In the genomic region with DNA sequence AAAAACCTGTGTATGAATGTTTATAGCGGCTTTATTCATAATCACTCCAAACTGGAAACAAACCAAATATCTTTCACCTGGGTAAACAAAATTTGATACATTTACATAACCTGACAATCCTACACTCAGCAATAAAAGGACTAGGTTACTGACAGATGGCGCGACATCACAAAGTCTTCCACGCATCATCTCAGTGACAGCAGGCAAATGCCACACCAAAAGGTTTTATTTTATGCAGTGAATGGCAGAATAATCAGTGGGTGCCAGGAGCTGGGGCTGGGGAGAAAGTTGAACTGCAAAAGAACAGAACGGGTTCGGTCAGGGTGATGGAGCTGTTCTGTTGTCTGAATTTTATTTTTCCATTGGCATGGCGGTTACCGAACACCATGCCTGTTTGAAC, we compare ENCODE assay signal across 22 mouse cellular contexts. TPM values are rescaled to one million over a fixed set of nuclear protein-coding genes. Genes with fewer than 3 reads are reported as not detected.
DNase-seq lines count a peak whose midpoint lies in the region; ATAC-seq and TF ChIP-seq lines count a peak whose summit lies in the region.
"Had no signal": no experiment of that assay in that cellular context is flagged by ENCODE, and none has a peak within 500 bp of the region (broad histone marks: within the 10 kb centered on the region; RNA-seq: fewer than 3 reads in every experiment).

No protein-coding gene starts in this region.

- ATAC-seq in forebrain, embryonic 13.5 days, result peak; percentile 48; the same call in 1 of the 2 replicates
- no peak for ATAC-seq in forebrain, embryonic 12.5 days (ENCODE audit: low FRiP score)
- ATAC-seq: hindbrain, embryonic 16.5 days; inflammation-experienced regulatory T-cells, adult 6 months had no signal

- no peak overlapping the region for H3K9ac ChIP-seq in forebrain, embryonic 13.5 days
- no peak overlapping the region for H3K9ac ChIP-seq in forebrain, embryonic 12.5 days
- H3K9ac ChIP-seq: hindbrain, embryonic 12.5 days had no signal

- no peak for TF ChIP-seq CTCF in brain, embryonic 14.5 days (IDR thresholded peaks at IDR 0.05; ENCODE audit: borderline replicate concordance, extremely low read depth, insufficient read depth, insufficient read length)

- no peaks in the 10 kb centered on the region for H3K4me1 ChIP-seq in forebrain, embryonic 13.5 days
- H3K4me1 ChIP-seq in forebrain, embryonic 12.5 days, result no peaks in the 10 kb centered on the region
- H3K4me1 ChIP-seq: embryonic facial prominence, embryonic 10.5 days; hindbrain, embryonic 12.5 days had no signal

- H3K27me3 ChIP-seq in forebrain, embryonic 13.5 days, result no peaks in the 10 kb centered on the region
- H3K27me3 ChIP-seq in forebrain, embryonic 12.5 days, result no peaks in the 10 kb centered on the region
- H3K27me3 ChIP-seq: hindbrain, embryonic 12.5 days had no signal

- H3K4me3 ChIP-seq in forebrain, embryonic 13.5 days, result no peak overlapping the region
- no peak overlapping the region for H3K4me3 ChIP-seq in forebrain, embryonic 12.5 days (replicated peaks)
- H3K4me3 ChIP-seq: embryonic facial prominence, embryonic 10.5 days; gastrocnemius, adult 2 months; hindbrain, embryonic 12.5 days had no signal

- H3K27ac ChIP-seq in forebrain, embryonic 13.5 days, result no peak overlapping the region
- H3K27ac ChIP-seq in forebrain, embryonic 12.5 days, result no peak overlapping the region
- H3K27ac ChIP-seq: embryonic facial prominence, embryonic 10.5 days; gastrocnemius, adult 2 months; hindbrain, embryonic 12.5 days had no signal

- no peaks in the 10 kb centered on the region for H3K36me3 ChIP-seq in forebrain, embryonic 13.5 days (ENCODE audit: poor library complexity, severe bottlenecking)
- H3K36me3 ChIP-seq in forebrain, embryonic 12.5 days (replicated peaks), result no peaks in the 10 kb centered on the region
- H3K36me3 ChIP-seq: embryonic facial prominence, embryonic 10.5 days; hindbrain, embryonic 12.5 days had no signal

- no peak for TF ChIP-seq POLR2A in brain, embryonic 14.5 days (IDR thresholded peaks at IDR 0.05; ENCODE audit: borderline replicate concordance, extremely low read depth, insufficient read depth, insufficient read length, poor library complexity, severe bottlenecking)

- 85% methylated on average over 8 of the region's 8 CpGs for WGBS in forebrain, embryonic 13.5 days
- WGBS in forebrain, embryonic 12.5 days, result 92% methylated on average over 8 of the region's 8 CpGs

- H3K9me3 ChIP-seq in forebrain, embryonic 13.5 days (replicated peaks), result no peaks in the 10 kb centered on the region
- no peaks in the 10 kb centered on the region for H3K9me3 ChIP-seq in forebrain, embryonic 12.5 days
- H3K9me3 ChIP-seq: embryonic facial prominence, embryonic 10.5 days; hindbrain, embryonic 12.5 days had no signal

- H3K4me2 ChIP-seq in forebrain, embryonic 13.5 days, result no peak overlapping the region
- H3K4me2 ChIP-seq in forebrain, embryonic 12.5 days, result no peak overlapping the region
- H3K4me2 ChIP-seq: hindbrain, embryonic 12.5 days had no signal

- DNase-seq in brain, embryonic 14.5 days (ENCODE audit: low read depth), result peak; percentile 64
- DNase-seq in layer of hippocampus, adult 18-20 months (ENCODE audit: low spot score in 2 of 2), result peak; percentile 59 to 85
- DNase-seq in layer of hippocampus, adult 9-11 months, result peak; percentile 66
- no peak for DNase-seq in cerebellum, postnatal 25 days
- DNase-seq in retina, embryonic 14.5 days (ENCODE audit: low spot score), result no peak
- DNase-seq in c-Kit-positive CD71-positive TER-119-positive erythroid progenitor cells, embryonic 14.5 days (ENCODE audit: low spot score), result no peak
- DNase-seq: adrenal gland, postnatal 10 days; B cell, adult 2 months; cerebellum, adult 11 months; cerebellum, adult 9-11 months; gastrocnemius, adult 2 months; gastrocnemius, postnatal 25 days; heart, adult 11 months; heart, postnatal 10 days; heart, postnatal 4 days; kidney, adult 11 months had no signal

RNA-seq across cellular contexts. Expression of a gene that starts 31.5 kb away (rescaled TPM):
- polyA plus RNA-seq in forebrain, embryonic 13.5 days (2015; fragmentation: Nextera tagmentation; extraction: Ambion mirVana), result 17.0 and 18.6 TPM in 2 replicates
- 20.5 and 20.9 TPM in 2 replicates for polyA plus RNA-seq in forebrain, embryonic 12.5 days (2016; fragmentation: Nextera tagmentation; extraction: Ambion mirVana)
- polyA plus RNA-seq in brain, embryonic 14.5 days (2012; rRNA removed), result 41.6 and 61.3 TPM in 2 replicates
- total RNA-seq in layer of hippocampus, adult 18-20 months (2021), result 10 to 100 TPM; 56.6 to 57.4 TPM

Comparison
In these comparisons a context has a peak if more than half of its experiments do, and no peak if none do; other contexts are left out.
1. DNase-seq: peak in brain, embryonic 14.5 days (single experiment), layer of hippocampus, adult 18-20 months (2 of 2) and layer of hippocampus, adult 9-11 months (single experiment); none in cerebellum, postnatal 25 days (0 of 2), retina, embryonic 14.5 days (single experiment) and c-Kit-positive CD71-positive TER-119-positive erythroid progenitor cells, embryonic 14.5 days (single experiment).